Mouse (Mus musculus) hindlimb bud, embryonic 11.5 days (tissue): ENCODE results near the gene Gtf2ird2.

Source experiments
- DNase-seq: peaks from one replicate; pipeline ENCODE4 v3.0.0-alpha.2; 2012; ENCODE audit warnings: low read depth, low spot score; ENCODE audit errors: extremely low spot score

The Gtf2ird2 gene

GRCm38 (mm10) chr5:134182172-134182571, 1.6 kb upstream of the Gtf2ird2 start:
- DNase-seq, result no peak

- DNase-seq, result no peak
These were observed 1.1 kb upstream of the Gtf2ird2 start for GRCm38 (mm10) chr5:134182735-134183134.

GRCm38 (mm10) chr5:134183162-134183561, 657 bp upstream of the Gtf2ird2 start:
- no peak for DNase-seq

- DNase-seq, result no peak
These were observed 2.2 kb downstream of the Gtf2ird2 start for GRCm38 (mm10) chr5:134186059-134186458.

- no peak for DNase-seq
These were observed 3.3 kb downstream of the Gtf2ird2 start for GRCm38 (mm10) chr5:134186961-134187731.

- DNase-seq, result no peak
These were observed 4.8 kb downstream of the Gtf2ird2 start for GRCm38 (mm10) chr5:134188571-134188970.

DNA sequence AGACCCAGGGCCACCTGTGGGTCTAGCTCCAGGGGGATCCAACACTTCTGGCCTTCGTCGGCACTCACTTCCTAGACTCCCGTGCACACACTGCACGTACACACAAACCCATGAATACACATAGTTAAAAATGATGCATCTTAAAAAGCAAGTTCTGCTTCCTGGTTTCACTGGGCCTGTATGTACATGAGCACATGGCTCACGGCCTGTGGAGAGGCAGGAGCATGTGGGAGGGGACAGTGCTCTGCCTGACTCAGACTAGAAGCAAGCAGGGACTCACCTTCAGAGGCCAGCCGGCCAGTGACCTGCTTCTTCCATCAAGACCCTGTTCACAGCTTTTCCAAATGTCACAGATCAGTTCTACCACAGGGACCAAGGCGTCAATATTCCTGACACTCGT, 9.8 kb downstream of the Gtf2ird2 start:
- no peak for DNase-seq

GRCm38 (mm10) chr5:134206721-134207120, 22.9 kb downstream of the Gtf2ird2 start:
- no peak for DNase-seq

GRCm38 (mm10) chr5:134209931-134210554, 26.2 kb downstream of the Gtf2ird2 start:
- DNase-seq, result no peak

GRCm38 (mm10) chr5:134214021-134214806, 30.4 kb downstream of the Gtf2ird2 start:
- no peak for DNase-seq

- no peak for DNase-seq
These were observed 34.1 kb downstream of the Gtf2ird2 start for GRCm38 (mm10) chr5:134217900-134218299.

DNA sequence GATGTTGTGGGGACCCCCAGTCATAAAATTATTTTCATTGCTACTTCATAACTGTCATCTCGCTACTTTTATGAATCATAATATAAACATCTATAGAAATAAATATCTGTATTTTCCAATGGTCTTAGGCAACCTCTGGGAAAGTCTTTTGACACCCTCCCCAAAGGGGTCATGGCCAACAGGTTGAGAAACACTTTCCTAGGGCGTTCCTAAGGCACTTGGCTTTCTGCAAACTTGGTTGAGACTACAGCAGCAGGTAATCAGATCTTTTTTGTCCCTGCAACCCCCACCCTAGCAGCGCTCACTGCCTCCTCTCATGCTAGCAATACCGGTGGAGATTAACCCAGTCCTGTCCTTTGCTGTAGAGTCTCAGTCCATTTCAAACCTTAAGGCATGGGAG, 37.5 kb downstream of the Gtf2ird2 start:
- DNase-seq, result no peak

GRCm38 (mm10) chr5:134221708-134222150, 37.9 kb downstream of the Gtf2ird2 start:
- DNase-seq, result no peak

- no peak for DNase-seq
These were observed 41.5 kb downstream of the Gtf2ird2 start for GRCm38 (mm10) chr5:134225110-134225901.

DNA sequence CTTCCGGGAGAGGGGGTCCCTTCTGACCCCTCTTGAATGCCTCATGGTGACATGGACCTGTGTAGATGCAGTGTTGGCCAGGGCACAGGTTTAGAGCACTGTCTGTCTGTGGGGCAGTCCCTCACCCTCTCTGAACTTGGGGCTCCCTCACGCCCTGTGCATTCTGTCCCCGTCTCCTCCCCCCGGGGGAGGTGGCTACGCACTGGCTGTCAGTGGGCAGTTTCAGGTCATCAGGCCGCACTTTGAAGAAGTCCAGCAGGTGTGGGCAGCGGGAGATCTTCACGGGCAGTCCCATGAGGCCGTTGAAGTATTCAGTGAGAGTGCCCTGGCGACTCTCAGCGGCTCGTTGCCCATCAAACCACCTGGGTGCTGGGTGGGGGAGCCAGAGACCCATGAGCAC, 43.1 kb downstream of the Gtf2ird2 start:
- DNase-seq, result no peak

DNA sequence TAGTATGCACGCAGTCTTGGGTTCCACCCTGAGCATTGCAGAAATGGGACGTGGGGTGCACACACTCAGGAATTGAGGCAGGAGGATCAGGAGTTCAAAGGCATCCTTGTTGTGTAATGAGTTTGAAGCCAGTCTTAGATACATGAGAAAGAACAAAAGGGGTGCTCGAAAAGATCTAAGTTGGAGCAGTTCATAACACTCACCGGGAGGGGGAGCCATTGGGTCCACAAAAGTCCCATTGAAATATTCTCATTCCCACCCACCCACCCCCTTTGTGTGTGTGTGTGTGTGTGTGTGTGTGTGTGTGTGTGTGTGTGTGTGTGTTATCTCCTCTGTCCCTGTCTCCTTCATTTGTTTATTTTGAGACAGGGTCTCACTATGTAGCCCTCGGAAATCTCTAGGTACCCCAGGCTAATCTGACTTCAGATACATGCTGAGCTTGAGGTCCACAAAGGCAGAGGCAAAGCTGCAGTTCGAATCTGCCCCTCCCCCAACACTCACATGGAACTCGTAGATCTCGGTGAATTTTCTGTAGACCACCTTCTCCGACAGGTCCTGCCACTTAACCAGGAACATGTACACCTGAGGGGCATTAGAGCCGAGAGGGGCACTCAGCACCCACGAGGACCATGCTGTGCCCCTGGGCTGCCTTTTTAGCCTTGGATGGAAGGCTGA, 43.9 kb downstream of the Gtf2ird2 start:
- no peak for DNase-seq

DNA sequence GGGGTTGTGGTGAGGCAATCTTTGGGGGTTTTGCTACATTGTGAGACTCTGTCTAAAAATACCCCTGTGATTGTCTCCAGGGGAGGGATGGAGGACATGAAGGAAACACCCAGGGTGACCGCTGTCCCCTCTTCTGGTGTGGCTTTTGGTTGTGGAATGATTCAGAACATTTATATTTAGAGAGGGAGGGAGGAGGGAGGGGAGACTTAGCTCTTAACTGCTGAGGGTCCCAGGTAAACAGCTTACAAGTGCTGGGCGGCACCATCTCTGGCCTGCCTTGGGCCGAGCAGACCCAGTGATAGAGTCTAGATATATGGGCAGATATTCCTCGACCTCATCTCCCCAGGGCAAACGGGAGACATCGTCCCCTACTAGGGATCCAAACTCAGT, 44.4 kb downstream of the Gtf2ird2 start:
- no peak for DNase-seq

DNA sequence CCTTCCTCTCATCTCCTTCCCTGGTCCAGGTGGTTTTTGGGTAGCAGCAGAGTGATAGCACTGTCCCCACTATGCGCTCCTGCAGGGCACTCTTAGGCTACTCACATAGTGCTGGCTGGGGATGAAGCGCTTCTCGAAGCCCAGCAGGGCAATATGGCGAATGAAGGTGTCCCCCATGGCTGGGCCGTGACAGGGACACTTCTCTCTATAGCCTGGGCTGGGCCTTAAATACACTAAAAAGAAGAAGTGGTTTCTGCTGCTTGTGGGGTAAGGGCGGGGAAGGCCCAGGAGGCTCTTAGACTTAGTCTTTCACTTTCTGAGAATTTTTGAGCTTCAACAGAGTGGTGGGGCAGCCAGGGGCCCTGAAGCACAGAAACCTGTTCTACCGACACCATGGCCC, 45.6 kb downstream of the Gtf2ird2 start, which contains the start of gene Ncf1:
Gene Ncf1, minus strand, starts transcription at position 235 of the 400 bp plus-strand sequence.
- no peak for DNase-seq

- DNase-seq, result no peak
These were observed 47.6 kb downstream of the Gtf2ird2 start for GRCm38 (mm10) chr5:134231376-134231775.

DNA sequence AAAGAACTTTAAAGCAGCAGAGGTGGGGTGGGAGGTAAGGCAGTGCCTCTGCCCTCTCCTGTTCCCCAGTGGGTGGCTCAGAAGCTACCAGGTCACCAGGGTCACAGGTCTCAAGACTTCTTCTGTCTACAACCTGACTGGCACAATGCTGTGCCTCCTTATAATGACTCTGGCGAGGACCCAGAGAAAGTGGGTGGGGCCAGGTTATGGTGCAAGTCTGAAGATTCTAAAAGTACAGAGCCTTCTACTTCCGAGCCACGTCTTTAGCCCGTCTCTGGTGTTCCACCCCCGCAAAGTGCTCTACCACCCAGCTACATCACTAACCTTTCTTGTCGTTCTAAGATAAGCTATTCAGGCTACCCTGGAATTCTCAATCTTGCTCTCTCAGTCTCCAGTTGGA, 48.3 kb downstream of the Gtf2ird2 start:
- DNase-seq, result no peak
